Mouse (Mus musculus) cortical plate, adult 2 months (tissue): ENCODE data around the gene Tspoap1.

Source experiments
- CTCF ChIP-seq: fragments of 200-500 bp; IDR thresholded peaks from 2 replicates; pipeline ENCODE4 v1.5.1; 2011; ENCODE audit warnings: mild to moderate bottlenecking, control low read depth, low read length; ENCODE audit not compliant: insufficient read depth; ENCODE audit errors: extremely low read depth
- POLR2A ChIP-seq: fragments of 200-500 bp; IDR thresholded peaks from 2 replicates; pipeline ENCODE4 v1.6.1; 2011; ENCODE audit warnings: mild to moderate bottlenecking, low read length, control low read depth; ENCODE audit not compliant: insufficient read depth; ENCODE audit errors: extremely low read depth

DNA sequence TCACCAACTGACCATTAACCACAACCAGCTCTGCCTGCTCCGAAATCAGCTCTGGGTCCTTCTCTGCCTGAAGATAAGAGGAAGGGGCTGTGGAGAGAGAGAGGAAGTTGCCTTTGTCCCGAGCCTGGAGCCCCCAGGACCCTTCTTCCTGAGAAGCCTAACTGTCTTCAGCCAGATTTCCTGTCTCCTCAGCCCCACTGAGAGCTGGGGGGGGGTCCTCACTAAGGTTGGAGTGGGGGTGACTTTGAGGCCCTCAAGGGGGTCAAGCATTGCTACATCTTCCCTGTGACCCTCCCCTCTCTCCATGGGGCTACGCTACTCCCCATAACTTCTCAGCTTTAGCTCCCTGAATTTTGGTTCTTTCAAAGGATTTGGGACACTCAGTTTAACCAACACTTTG lies 33.1 kb downstream of the Tspoap1 start, which contains the start of gene Mpo:
- TF ChIP-seq CTCF (no peak), POLR2A (no peak)
